Mouse (Mus musculus): Measurements from ENCODE around the gene Dedd2. TPM values are rescaled to one million over a fixed set of nuclear protein-coding genes. Genes with fewer than 3 reads are reported as not detected.

Dedd2 gene
- polyA plus RNA-seq, 1 experiment: 29.6 TPM

GRCm38 (mm10) chr7:25263968-25264870 is 43.8 kb upstream of the Dedd2 start:
- peak in 1 of 2 experiments; percentile 8 for DNase-seq
- no peak overlapping the region for H3K27ac ChIP-seq (ENCODE audit: insufficient read depth, low read length)

GRCm38 (mm10) chr7:25261896-25262295 is 41.5 kb upstream of the Dedd2 start:
- TF ChIP-seq CTCF (IDR thresholded peaks at IDR 0.05; ENCODE audit: borderline replicate concordance, insufficient read depth, low read depth, low read length) (no peak), POLR2A (IDR thresholded peaks at IDR 0.05; ENCODE audit: borderline replicate concordance, insufficient read depth, low read length) (no peak)
- DNase-seq: no peak
- H3K4me1 ChIP-seq (ENCODE audit: control insufficient read depth, insufficient read depth, low read length): peaks cover 2% of the 10 kb centered on the region; the same call in 1 of the 2 replicates
- no peak overlapping the region for H3K4me3 ChIP-seq (replicated peaks; ENCODE audit: insufficient read depth, low read depth, low read length)
- H3K27ac ChIP-seq (ENCODE audit: insufficient read depth, low read length): no peak overlapping the region
- H3K27me3 ChIP-seq (ENCODE audit: control insufficient read depth, insufficient read depth, low read length): no peaks in the 10 kb centered on the region
- 72% methylated on average over 1 of the region's 1 CpGs for WGBS

More at GRCm38 (mm10) chr7:25263968-25264870, 43.8 kb upstream of the Dedd2 start:
- Histone ChIP-seq H3K4me1 (ENCODE audit: control insufficient read depth, insufficient read depth, low read length) (peaks cover 7% of the 10 kb centered on the region; the same call in 1 of the 2 replicates), H3K4me3 (replicated peaks; ENCODE audit: insufficient read depth, low read depth, low read length) (no peak overlapping the region), H3K27me3 (ENCODE audit: control insufficient read depth, insufficient read depth, low read length) (no peaks in the 10 kb centered on the region)
- TF ChIP-seq CTCF (IDR thresholded peaks at IDR 0.05; ENCODE audit: borderline replicate concordance, insufficient read depth, low read depth, low read length) (no peak), POLR2A (IDR thresholded peaks at IDR 0.05; ENCODE audit: borderline replicate concordance, insufficient read depth, low read length) (no peak)
- 55% methylated on average over 17 of the region's 17 CpGs for WGBS

GRCm38 (mm10) chr7:25251822-25252221 is 31.4 kb upstream of the Dedd2 start:
- peak overlapping the region; percentile 98 for H3K27ac ChIP-seq (ENCODE audit: insufficient read depth, low read length)
- H3K27me3 ChIP-seq (ENCODE audit: control insufficient read depth, insufficient read depth, low read length): no peaks in the 10 kb centered on the region
- WGBS: 16% methylated on average over 8 of the region's 8 CpGs
- TF ChIP-seq POLR2A (IDR thresholded peaks at IDR 0.05; ENCODE audit: borderline replicate concordance, insufficient read depth, low read length) (no peak), CTCF (IDR thresholded peaks at IDR 0.05; ENCODE audit: borderline replicate concordance, insufficient read depth, low read depth, low read length) (no peak)
- H3K4me1 ChIP-seq (ENCODE audit: control insufficient read depth, insufficient read depth, low read length): peaks cover 16% of the 10 kb centered on the region; the same call in 1 of the 2 replicates
- peak overlapping the region; percentile 72 for H3K4me3 ChIP-seq (replicated peaks; ENCODE audit: insufficient read depth, low read depth, low read length)
- DNase-seq: peak; percentile 52 to 66

GRCm38 (mm10) chr7:25251071-25251791 is 30.8 kb upstream of the Dedd2 start:
- Histone ChIP-seq H3K4me1 (ENCODE audit: control insufficient read depth, insufficient read depth, low read length) (peaks cover 17% of the 10 kb centered on the region; the same call in 1 of the 2 replicates), H3K4me3 (replicated peaks; ENCODE audit: insufficient read depth, low read depth, low read length) (peak overlapping the region; percentile 72), H3K27ac (ENCODE audit: insufficient read depth, low read length) (peak overlapping the region; percentile 98), H3K27me3 (ENCODE audit: control insufficient read depth, insufficient read depth, low read length) (no peaks in the 10 kb centered on the region)
- TF ChIP-seq POLR2A (IDR thresholded peaks at IDR 0.05; ENCODE audit: borderline replicate concordance, insufficient read depth, low read length) (no peak), CTCF (IDR thresholded peaks at IDR 0.05; ENCODE audit: borderline replicate concordance, insufficient read depth, low read depth, low read length) (no peak)
- DNase-seq: peak; percentile 59 to 71
- 1% methylated on average over 22 of the region's 22 CpGs for WGBS

GRCm38 (mm10) chr7:25250141-25250972 is 29.9 kb upstream of the Dedd2 start, which contains the start of gene Erf:
Gene Erf (minus strand): TSS chr7:25250761.
- 1% methylated on average over 67 of the region's 81 CpGs for WGBS
- DNase-seq: peak; percentile 91 to 92
- Histone ChIP-seq H3K4me1 (ENCODE audit: control insufficient read depth, insufficient read depth, low read length) (peaks cover 17% of the 10 kb centered on the region; the same call in 1 of the 2 replicates), H3K27ac (ENCODE audit: insufficient read depth, low read length) (peak within 1 kb of the TSS; percentile 98), H3K4me3 (replicated peaks; ENCODE audit: insufficient read depth, low read depth, low read length) (peak within 1 kb of the TSS; percentile 72), H3K27me3 (ENCODE audit: control insufficient read depth, insufficient read depth, low read length) (no peaks in the 10 kb centered on the region)
- TF ChIP-seq POLR2A (IDR thresholded peaks at IDR 0.05; ENCODE audit: borderline replicate concordance, insufficient read depth, low read length): peak; percentile 35; the same call in 1 of the 2 replicates
- TF ChIP-seq CTCF (IDR thresholded peaks at IDR 0.05; ENCODE audit: borderline replicate concordance, insufficient read depth, low read depth, low read length): no peak

- peak overlapping the region; percentile 60 for H3K27ac ChIP-seq (ENCODE audit: insufficient read depth, low read length)
- H3K4me3 ChIP-seq (replicated peaks; ENCODE audit: insufficient read depth, low read depth, low read length): peak overlapping the region; percentile 72
- no peaks in the 10 kb centered on the region for H3K27me3 ChIP-seq (ENCODE audit: control insufficient read depth, insufficient read depth, low read length)
- under 1% methylated on average over 61 of the region's 73 CpGs for WGBS
- H3K4me1 ChIP-seq (ENCODE audit: control insufficient read depth, insufficient read depth, low read length): peaks cover 17% of the 10 kb centered on the region; the same call in 1 of the 2 replicates
- peak; percentile 66 to 67 for DNase-seq
- no peak for TF ChIP-seq CTCF (IDR thresholded peaks at IDR 0.05; ENCODE audit: borderline replicate concordance, insufficient read depth, low read depth, low read length)
- TF ChIP-seq POLR2A (IDR thresholded peaks at IDR 0.05; ENCODE audit: borderline replicate concordance, insufficient read depth, low read length): no peak; the same call in 1 of the 2 replicates
These were observed 29.1 kb upstream of the Dedd2 start for GRCm38 (mm10) chr7:25249314-25250140.

Measured in cerebellum, adult 2 months (tissue).